Mouse (Mus musculus) cerebellum, adult 2 months (tissue): ENCODE results near the gene Selenoi.

Experiments used
- CTCF ChIP-seq: fragments of 200-500 bp; IDR thresholded peaks from 2 replicates; pipeline ENCODE4 v1.5.1; 2011; ENCODE audit warnings: low read depth, mild to moderate bottlenecking, control low read depth, low read length, moderate library complexity, borderline replicate concordance; ENCODE audit not compliant: insufficient read depth
- POLR2A ChIP-seq: fragments of 200-500 bp; IDR thresholded peaks from 2 replicates; pipeline ENCODE4 v1.6.1; 2011; ENCODE audit warnings: low read length, control low read depth, borderline replicate concordance; ENCODE audit not compliant: insufficient read depth

- TF ChIP-seq CTCF (no peak), POLR2A (no peak)
Measured at GRCm38 (mm10) chr5:30279446-30279845, 47.1 kb downstream of the Selenoi start.
